8 mouse cellular contexts compared by ENCODE assay signal in genomic region chr4:101264741-101265513, GRCm38 (mm10). TPM values are rescaled to one million over a fixed set of nuclear protein-coding genes. Genes with fewer than 3 reads are reported as not detected.
DNase-seq lines count a peak whose midpoint lies in the region; ATAC-seq and TF ChIP-seq lines count a peak whose summit lies in the region.

Jak1 (minus strand) TSS chr4:101265282.

- no peaks in the 10 kb centered on the region for H3K9me3 ChIP-seq in forebrain, embryonic 10.5 days
- H3K9me3 ChIP-seq in heart, embryonic 15.5 days (replicated peaks) = no peaks in the 10 kb centered on the region
- H3K9me3 ChIP-seq in liver, embryonic 14.5 days (ENCODE audit: control insufficient read depth, low read length) = no peaks in the 10 kb centered on the region
- H3K9me3 ChIP-seq in neural tube, embryonic 11.5 days (ENCODE audit: control insufficient read depth, low read length) = no peaks in the 10 kb centered on the region
- H3K9me3 ChIP-seq in stomach, postnatal 0 days (ENCODE audit: control insufficient read depth, low read length) = no peaks in the 10 kb centered on the region

- peak within 1 kb of the TSS; percentile 84 for H3K4me2 ChIP-seq in heart, embryonic 15.5 days
- H3K4me2 ChIP-seq in liver, embryonic 14.5 days (ENCODE audit: low read depth) = peak within 1 kb of the TSS; percentile 87
- peak within 1 kb of the TSS; percentile 67 for H3K4me2 ChIP-seq in neural tube, embryonic 11.5 days (ENCODE audit: low read depth)
- H3K4me2 ChIP-seq in stomach, postnatal 0 days (replicated peaks; ENCODE audit: low read depth) = peak within 1 kb of the TSS; percentile 87

- ATAC-seq in heart, embryonic 15.5 days (replicated peaks; ENCODE audit: insufficient number of reproducible peaks, insufficient read depth, low FRiP score, low read depth) = peak; percentile 99
- ATAC-seq in liver, embryonic 14.5 days (ENCODE audit: insufficient read depth) = peak; percentile 97
- ATAC-seq in neural tube, embryonic 11.5 days (ENCODE audit: insufficient read depth, low FRiP score, low TSS enrichment) = peak; percentile 99
- peak; percentile 100 for ATAC-seq in stomach, postnatal 0 days (ENCODE audit: low FRiP score, low TSS enrichment)

- peak within 1 kb of the TSS; percentile 76 for H3K4me3 ChIP-seq in forebrain, embryonic 10.5 days
- peak within 1 kb of the TSS; percentile 100 for H3K4me3 ChIP-seq in heart, embryonic 15.5 days
- H3K4me3 ChIP-seq in liver, embryonic 14.5 days (ENCODE audit: insufficient read depth in 1 of 2, low read depth in 2 of 2, low read length in 2 of 2) = peak within 1 kb of the TSS; percentile 77 to 97
- peak within 1 kb of the TSS; percentile 94 for H3K4me3 ChIP-seq in neural tube, embryonic 11.5 days (ENCODE audit: low read depth, low read length)
- H3K4me3 ChIP-seq in stomach, postnatal 0 days (ENCODE audit: low read depth, low read length) = peak within 1 kb of the TSS; percentile 99

- no peak for TF ChIP-seq EP300 in liver, embryonic 14.5 days (IDR thresholded peaks at IDR 0.05; ENCODE audit: low read depth)
- no peak for TF ChIP-seq EP300 in stomach, postnatal 0 days (optimal IDR thresholded peaks at IDR 0.05)

- H3K4me1 ChIP-seq in forebrain, embryonic 10.5 days = peaks cover 15% of the 10 kb centered on the region
- peaks cover 20% of the 10 kb centered on the region for H3K4me1 ChIP-seq in heart, embryonic 15.5 days (replicated peaks)
- peaks cover 7 to 24% of the 10 kb centered on the region in 2 experiments for H3K4me1 ChIP-seq in liver, embryonic 14.5 days (replicated peaks; ENCODE audit: control insufficient read depth in 2 of 2, insufficient read depth in 2 of 2, low read length in 1 of 2)
- H3K4me1 ChIP-seq in neural tube, embryonic 11.5 days (ENCODE audit: control insufficient read depth, insufficient read depth, low read length) = 0 out of 2 replicates have a peak, but pooled peaks cover 3% of the 10 kb centered on the region
- H3K4me1 ChIP-seq in stomach, postnatal 0 days (replicated peaks; ENCODE audit: control insufficient read depth, insufficient read depth) = no peaks in the 10 kb centered on the region

- peak within 1 kb of the TSS; percentile 87 for H3K27ac ChIP-seq in forebrain, embryonic 10.5 days
- peak within 1 kb of the TSS; percentile 96 for H3K27ac ChIP-seq in heart, embryonic 15.5 days
- peak within 1 kb of the TSS; percentile 63 for H3K27ac ChIP-seq in liver, embryonic 14.5 days
- H3K27ac ChIP-seq in neural tube, embryonic 11.5 days (ENCODE audit: low read depth, low read length) = peak within 1 kb of the TSS; percentile 81
- peak within 1 kb of the TSS; percentile 95 for H3K27ac ChIP-seq in stomach, postnatal 0 days (replicated peaks)

- DNase-seq in CD8-positive naive resting alpha-beta T cell, adult 2 months (ENCODE audit: low read depth in 2 of 2, low spot score in 2 of 2) = peak; percentile 93 to 95
- peak; percentile 97 for DNase-seq in c-Kit-positive CD71-negative TER-119-negative erythroid progenitor cells, embryonic 14.5 days (ENCODE audit: low read depth)
- peak; percentile 97 for DNase-seq in forebrain, embryonic 10.5 days (ENCODE audit: extremely low spot score, low spot score)
- peak; percentile 99 to 100 for DNase-seq in kidney, postnatal 25 days
- DNase-seq in liver, embryonic 14.5 days (ENCODE audit: low read depth in 3 of 3, low spot score in 3 of 3) = peak; percentile 96 to 98 (median 97)
- peak; percentile 97 for DNase-seq in neural tube, embryonic 11.5 days (ENCODE audit: low spot score)
- DNase-seq in stomach, postnatal 0 days (ENCODE audit: low spot score) = peak; percentile 99

- peaks cover 24% of the 10 kb centered on the region for H3K27me3 ChIP-seq in forebrain, embryonic 10.5 days (ENCODE audit: poor library complexity, severe bottlenecking)
- no peaks in the 10 kb centered on the region for H3K27me3 ChIP-seq in heart, embryonic 15.5 days
- no peaks in the 10 kb centered on the region for H3K27me3 ChIP-seq in liver, embryonic 14.5 days (ENCODE audit: control insufficient read depth, insufficient read depth, low read length)
- no peaks in the 10 kb centered on the region for H3K27me3 ChIP-seq in neural tube, embryonic 11.5 days (ENCODE audit: control insufficient read depth, insufficient read depth, low read length)
- no peaks in the 10 kb centered on the region for H3K27me3 ChIP-seq in stomach, postnatal 0 days (ENCODE audit: control insufficient read depth, insufficient read depth, low read length)

- TF ChIP-seq CTCF in liver, embryonic 14.5 days (IDR thresholded peaks at IDR 0.05; ENCODE audit: low read depth) = no peak
- no peak for TF ChIP-seq CTCF in stomach, postnatal 0 days (IDR thresholded peaks at IDR 0.05; ENCODE audit: low read depth)

- WGBS in forebrain, embryonic 10.5 days = under 1% methylated on average over 70 of the region's 84 CpGs
- WGBS in heart, embryonic 15.5 days = under 1% methylated on average over 79 of the region's 84 CpGs
- WGBS in liver, embryonic 14.5 days (ENCODE audit: insufficient replicate concordance) = under 1% methylated on average over 67 of the region's 84 CpGs
- WGBS in neural tube, embryonic 11.5 days = 1% methylated on average over 83 of the region's 84 CpGs
- under 1% methylated on average over 71 of the region's 84 CpGs for WGBS in stomach, postnatal 0 days

- H3K36me3 ChIP-seq in forebrain, embryonic 10.5 days (replicated peaks) = no peaks in the 10 kb centered on the region
- no peaks in the 10 kb centered on the region for H3K36me3 ChIP-seq in heart, embryonic 15.5 days
- no peaks in the 10 kb centered on the region for H3K36me3 ChIP-seq in liver, embryonic 14.5 days (replicated peaks; ENCODE audit: control insufficient read depth, insufficient read depth, low read depth)
- no peaks in the 10 kb centered on the region for H3K36me3 ChIP-seq in neural tube, embryonic 11.5 days (ENCODE audit: control insufficient read depth, insufficient read depth, low read length)
- no peaks in the 10 kb centered on the region for H3K36me3 ChIP-seq in stomach, postnatal 0 days (ENCODE audit: control insufficient read depth, insufficient read depth, low read length)

- peak within 1 kb of the TSS; percentile 98 for H3K9ac ChIP-seq in heart, embryonic 15.5 days
- peak within 1 kb of the TSS; percentile 96 for H3K9ac ChIP-seq in liver, embryonic 14.5 days (replicated peaks)
- H3K9ac ChIP-seq in neural tube, embryonic 11.5 days (ENCODE audit: low read length) = peak within 1 kb of the TSS; percentile 86
- peak within 1 kb of the TSS; percentile 96 for H3K9ac ChIP-seq in stomach, postnatal 0 days (ENCODE audit: low read length)

RNA-seq across cellular contexts. Expression of gene Jak1, which starts in this region (rescaled TPM):
- 41.7 and 42.4 TPM in 2 replicates for polyA plus RNA-seq in forebrain, embryonic 10.5 days (2016; fragmentation: Nextera tagmentation; extraction: Ambion mirVana)
- polyA plus RNA-seq in heart, embryonic 15.5 days (2015; fragmentation: Nextera tagmentation; extraction: Ambion mirVana) = 53.2 and 61.4 TPM in 2 replicates
- 13.0 and 19.8 TPM in 2 replicates for polyA plus RNA-seq in liver, embryonic 14.5 days (2012; rRNA removed)
- 38.2 and 43.2 TPM in 2 replicates for polyA plus RNA-seq in liver, embryonic 14.5 days (2014; fragmentation: Nextera tagmentation; extraction: Ambion mirVana)
- 61.3 and 63.4 TPM in 2 replicates for polyA plus RNA-seq in neural tube, embryonic 11.5 days (2014; fragmentation: Nextera tagmentation; extraction: Ambion mirVana)
- 34.1 and 34.3 TPM in 2 replicates for polyA plus RNA-seq in stomach, postnatal 0 days (2015; fragmentation: Nextera tagmentation; extraction: Ambion mirVana)

Comparison
In these comparisons a context has a peak if more than half of its experiments do, and no peak if none do; other contexts are left out.
1. Peak in every context shown above with its lines: DNase-seq, ATAC-seq, H3K4me3 ChIP-seq and H3K27ac ChIP-seq.